11 mouse cellular contexts compared by ENCODE assay signal in the genomic region with DNA sequence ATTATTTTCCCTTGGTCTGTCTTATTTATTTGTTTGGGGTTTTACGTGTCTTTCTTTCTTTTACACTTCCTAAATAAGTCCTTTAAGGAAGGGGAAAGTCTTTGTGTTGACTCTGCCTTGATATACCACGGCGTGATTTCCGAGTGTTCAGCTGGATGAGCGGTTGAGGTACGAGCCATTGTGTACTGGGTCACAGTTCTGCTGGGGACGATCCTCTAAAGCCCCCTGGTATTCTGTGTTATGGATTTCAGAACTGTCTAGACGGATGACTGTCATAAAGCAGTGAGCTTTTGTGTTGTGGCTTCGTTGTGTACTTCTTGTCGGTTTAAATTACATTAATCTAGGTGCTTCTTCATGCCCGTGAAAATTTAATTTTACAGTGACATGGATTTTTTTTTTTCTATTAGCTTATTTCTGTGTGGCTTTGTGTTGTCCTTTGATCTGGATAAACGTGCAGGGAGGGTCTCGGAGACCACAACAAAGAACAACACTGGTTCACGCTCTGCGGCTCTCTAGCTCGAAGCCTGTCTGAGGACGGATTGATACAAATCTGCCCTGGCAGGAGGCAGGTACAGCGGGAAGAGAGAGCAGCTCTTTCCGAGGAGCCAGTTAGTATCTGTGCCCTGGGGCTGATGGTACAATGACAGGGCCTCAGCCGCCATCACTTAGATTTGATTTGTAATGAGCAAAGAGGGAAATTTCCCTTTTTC.
DNase-seq lines count a peak whose midpoint lies in the region; ATAC-seq and TF ChIP-seq lines count a peak whose summit lies in the region.
"Had no signal": no experiment of that assay in that cellular context is flagged by ENCODE, and none has a peak within 500 bp of the region (broad histone marks: within the 10 kb centered on the region; RNA-seq: fewer than 3 reads in every experiment).

No protein-coding gene starts in this region.

- no peaks in the 10 kb centered on the region for H3K27me3 ChIP-seq in testis, adult 2 months (ENCODE audit: control insufficient read depth, insufficient read depth, low read length)
- H3K27me3 ChIP-seq in forebrain, embryonic 14.5 days (replicated peaks; ENCODE audit: control insufficient read depth, insufficient read depth, low read length), result 0 out of 2 replicates have a peak, but pooled peaks cover 3% of the 10 kb centered on the region
- no peaks in the 10 kb centered on the region for H3K27me3 ChIP-seq in limb, embryonic 13.5 days
- no peaks in the 10 kb centered on the region for H3K27me3 ChIP-seq in small intestine, adult 2 months (ENCODE audit: control insufficient read depth, insufficient read depth, low read length)
- H3K27me3 ChIP-seq in cerebellum, adult 2 months (ENCODE audit: control insufficient read depth, insufficient read depth, low read length), result peaks cover 1% of the 10 kb centered on the region; the same call in 1 of the 2 replicates

- 16% methylated on average over 20 of the region's 20 CpGs for WGBS in forebrain, embryonic 14.5 days
- 40% methylated on average over 20 of the region's 20 CpGs for WGBS in limb, embryonic 13.5 days
- WGBS in small intestine, adult 2 months, result 28% methylated on average over 20 of the region's 20 CpGs
- 64% methylated on average over 20 of the region's 20 CpGs for WGBS in cerebellum, adult 2 months

- H3K4me1 ChIP-seq in testis, adult 2 months (ENCODE audit: control insufficient read depth, insufficient read depth, low read length), result peaks cover 3% of the 10 kb centered on the region; the same call in 1 of the 2 replicates
- peaks cover 36% of the 10 kb centered on the region for H3K4me1 ChIP-seq in forebrain, embryonic 14.5 days (ENCODE audit: control insufficient read depth, insufficient read depth, low read length)
- peaks cover 45% of the 10 kb centered on the region for H3K4me1 ChIP-seq in limb, embryonic 13.5 days
- peaks cover 13% of the 10 kb centered on the region for H3K4me1 ChIP-seq in small intestine, adult 2 months (ENCODE audit: control insufficient read depth, insufficient read depth, insufficient read length, low read length)
- H3K4me1 ChIP-seq in cerebellum, adult 2 months (ENCODE audit: control insufficient read depth, insufficient read depth, low read length), result no peaks in the 10 kb centered on the region

- no peak for DNase-seq in testis, postnatal 14 days (ENCODE audit: low spot score)
- DNase-seq in forebrain, embryonic 14.5 days (ENCODE audit: low spot score), result peak; percentile 37
- DNase-seq in gastrocnemius, adult 8-10 months (ENCODE audit: low spot score in 2 of 2), result no peak
- DNase-seq in cerebellum, adult 2 months, result no peak
- DNase-seq in c-Kit-positive CD71-positive TER-119-positive erythroid progenitor cells, embryonic 14.5 days (ENCODE audit: low spot score), result no peak
- DNase-seq: adrenal gland, adult 8-10 months; liver, embryonic 13.5 days; right cerebral cortex, postnatal 4 days had no signal

- peak overlapping the region; percentile 57; the same call in 1 of the 2 replicates for H3K9ac ChIP-seq in forebrain, embryonic 14.5 days (ENCODE audit: low read length)
- H3K9ac ChIP-seq in limb, embryonic 13.5 days, result peak overlapping the region; percentile 19; the same call in 1 of the 2 replicates
- H3K9ac ChIP-seq: liver, embryonic 13.5 days had no signal

- H3K4me3 ChIP-seq in testis, adult 2 months (ENCODE audit: control insufficient read depth, low read depth, low read length), result peak overlapping the region; percentile 16; the same call in 1 of the 2 replicates
- H3K4me3 ChIP-seq in forebrain, embryonic 14.5 days (ENCODE audit: low read depth, low read length), result peak overlapping the region; percentile 20
- peak overlapping the region; percentile 17 for H3K4me3 ChIP-seq in limb, embryonic 13.5 days
- H3K4me3 ChIP-seq in small intestine, adult 2 months (ENCODE audit: low read depth, low read length), result peak overlapping the region; percentile 68
- H3K4me3 ChIP-seq in cerebellum, adult 2 months (replicated peaks; ENCODE audit: insufficient read depth, low read depth, low read length), result no peak overlapping the region
- H3K4me3 ChIP-seq: liver, embryonic 13.5 days had no signal

- H3K27ac ChIP-seq in testis, adult 2 months (ENCODE audit: control insufficient read depth, insufficient read depth, low read depth, low read length), result no peak overlapping the region
- peak overlapping the region; percentile 45; the same call in 1 of the 2 replicates for H3K27ac ChIP-seq in forebrain, embryonic 14.5 days (ENCODE audit: low read depth, low read length)
- H3K27ac ChIP-seq in limb, embryonic 13.5 days, result no peak overlapping the region
- peak overlapping the region; percentile 93 for H3K27ac ChIP-seq in small intestine, adult 2 months (ENCODE audit: insufficient read depth, low read depth, low read length)
- no peak overlapping the region for H3K27ac ChIP-seq in cerebellum, adult 2 months (ENCODE audit: insufficient read depth, low read length)
- H3K27ac ChIP-seq: liver, embryonic 13.5 days had no signal

- ATAC-seq in forebrain, embryonic 14.5 days, result 0 out of 2 replicates have a peak, but pooled peaks have one; percentile 13
- no peak for ATAC-seq in limb, embryonic 13.5 days (ENCODE audit: low FRiP score, low read depth)

- TF ChIP-seq CTCF in testis, adult 2 months (IDR thresholded peaks at IDR 0.05; ENCODE audit: control insufficient read depth, insufficient read depth, insufficient replicate concordance, low read depth, low read length), result no peak
- TF ChIP-seq CTCF in small intestine, adult 2 months (IDR thresholded peaks at IDR 0.05; ENCODE audit: extremely low read depth, insufficient read length, insufficient replicate concordance, low read depth, low read length), result no peak
- TF ChIP-seq CTCF in cerebellum, adult 2 months (IDR thresholded peaks at IDR 0.05; ENCODE audit: borderline replicate concordance, insufficient read depth, low read depth, low read length), result no peak

- no peak for TF ChIP-seq POLR2A in testis, adult 2 months (IDR thresholded peaks at IDR 0.05; ENCODE audit: control insufficient read depth, low read depth, low read length)
- TF ChIP-seq POLR2A in small intestine, adult 2 months (IDR thresholded peaks at IDR 0.05; ENCODE audit: low read depth, low read length), result no peak
- no peak for TF ChIP-seq POLR2A in cerebellum, adult 2 months (IDR thresholded peaks at IDR 0.05; ENCODE audit: borderline replicate concordance, insufficient read depth, low read length)

- no peaks in the 10 kb centered on the region for H3K9me3 ChIP-seq in forebrain, embryonic 14.5 days (replicated peaks; ENCODE audit: control insufficient read depth, low read length)
- H3K9me3 ChIP-seq in limb, embryonic 13.5 days, result no peaks in the 10 kb centered on the region
- H3K9me3 ChIP-seq: liver, embryonic 13.5 days had no signal

- H3K36me3 ChIP-seq in testis, adult 2 months (ENCODE audit: control insufficient read depth, insufficient read depth, low read length), result no peaks in the 10 kb centered on the region
- peaks cover 10% of the 10 kb centered on the region; the same call in 1 of the 2 replicates for H3K36me3 ChIP-seq in forebrain, embryonic 14.5 days (ENCODE audit: control insufficient read depth, insufficient read depth, low read length)
- peaks cover 13% of the 10 kb centered on the region for H3K36me3 ChIP-seq in limb, embryonic 13.5 days
- H3K36me3 ChIP-seq in small intestine, adult 2 months (ENCODE audit: control insufficient read depth, insufficient read depth, low read length), result peaks cover 12% of the 10 kb centered on the region
- H3K36me3 ChIP-seq: liver, embryonic 13.5 days had no signal

- H3K4me2 ChIP-seq in forebrain, embryonic 14.5 days (ENCODE audit: low read length), result peak overlapping the region; percentile 56
- H3K4me2 ChIP-seq in limb, embryonic 13.5 days (replicated peaks), result peak overlapping the region; percentile 56

Comparison
In these comparisons a context has a peak if more than half of its experiments do, and no peak if none do; other contexts are left out.
1. H3K27ac ChIP-seq: peak in forebrain, embryonic 14.5 days (single experiment) and small intestine, adult 2 months (single experiment); none in testis, adult 2 months (single experiment), limb, embryonic 13.5 days (single experiment) and cerebellum, adult 2 months (single experiment).